Mouse (Mus musculus): ENCODE results near the gene Napa.

- no peak for TF ChIP-seq GATA1 (IDR thresholded peaks at IDR 0.05; ENCODE audit: borderline replicate concordance, low read length)
- TF ChIP-seq FLI1 (IDR thresholded peaks at IDR 0.05; ENCODE audit: low read length), result no peak
Observed at GRCm38 (mm10) chr7:16119569-16120261, 21.5 kb downstream of the Napa start, which contains the start of gene Kptn.

All from megakaryocyte, embryonic 14.5 days (primary cell).